Mouse (Mus musculus): ENCODE data around the gene Fmod. TPM values are rescaled to one million over a fixed set of nuclear protein-coding genes. Genes with fewer than 3 reads are reported as not detected.

The Fmod gene
- polyA plus RNA-seq, 1 experiment from 2014 or later: 3.3 TPM

- 86% methylated on average over 6 of the region's 6 CpGs for WGBS
Measured at GRCm38 (mm10) chr1:134047431-134047830, 10.4 kb downstream of the Fmod start.

DNA sequence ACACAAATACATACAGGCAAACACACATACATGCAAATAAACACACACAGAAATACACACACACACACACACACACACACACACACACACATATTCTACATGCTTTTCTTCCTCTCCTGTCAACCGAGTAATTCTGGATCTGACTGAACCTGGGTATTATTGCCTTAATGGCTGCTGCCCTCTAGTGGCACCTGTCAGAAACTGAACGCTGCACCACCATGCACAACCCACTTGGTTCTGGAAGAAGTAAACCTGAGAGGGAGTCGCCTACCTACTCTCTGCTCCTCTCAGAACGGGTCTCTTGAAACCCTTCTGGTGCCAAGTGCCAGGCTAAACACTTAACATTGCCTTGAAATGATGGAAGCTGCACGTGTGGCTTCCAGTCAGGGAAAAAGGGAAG, 11.7 kb downstream of the Fmod start:
- no peak overlapping the region for H3K27ac ChIP-seq (ENCODE audit: low read depth, low read length)
- peak; percentile 93 for DNase-seq (ENCODE audit: low spot score)
- no peak overlapping the region for H3K4me2 ChIP-seq (ENCODE audit: low read length)
- no peaks in the 10 kb centered on the region for H3K9me3 ChIP-seq (replicated peaks; ENCODE audit: control insufficient read depth, low read length)
- peak; percentile 73 for ATAC-seq
- H3K27me3 ChIP-seq (replicated peaks; ENCODE audit: control insufficient read depth, insufficient read depth, low read length): no peaks in the 10 kb centered on the region
- whole genome bisulfite sequencing: 5% methylated on average over 5 of the region's 5 CpGs
- no peaks in the 10 kb centered on the region for H3K4me1 ChIP-seq (ENCODE audit: control insufficient read depth, insufficient read depth, low read length)
- H3K9ac ChIP-seq (ENCODE audit: low read length): no peak overlapping the region
- H3K36me3 ChIP-seq (ENCODE audit: control insufficient read depth, insufficient read depth, low read length): no peaks in the 10 kb centered on the region
- no peak overlapping the region for H3K4me3 ChIP-seq (ENCODE audit: low read depth, low read length)

More at GRCm38 (mm10) chr1:134047431-134047830, 10.4 kb downstream of the Fmod start:
- no peak for DNase-seq (ENCODE audit: low spot score)
- Histone ChIP-seq H3K27me3 (replicated peaks; ENCODE audit: control insufficient read depth, insufficient read depth, low read length) (no peaks in the 10 kb centered on the region), H3K4me1 (ENCODE audit: control insufficient read depth, insufficient read depth, low read length) (no peaks in the 10 kb centered on the region), H3K9me3 (replicated peaks; ENCODE audit: control insufficient read depth, low read length) (no peaks in the 10 kb centered on the region), H3K4me2 (ENCODE audit: low read length) (no peak overlapping the region), H3K36me3 (ENCODE audit: control insufficient read depth, insufficient read depth, low read length) (no peaks in the 10 kb centered on the region), H3K9ac (ENCODE audit: low read length) (no peak overlapping the region), H3K4me3 (ENCODE audit: low read depth, low read length) (no peak overlapping the region), H3K27ac (ENCODE audit: low read depth, low read length) (no peak overlapping the region)
- ATAC-seq: no peak

DNA sequence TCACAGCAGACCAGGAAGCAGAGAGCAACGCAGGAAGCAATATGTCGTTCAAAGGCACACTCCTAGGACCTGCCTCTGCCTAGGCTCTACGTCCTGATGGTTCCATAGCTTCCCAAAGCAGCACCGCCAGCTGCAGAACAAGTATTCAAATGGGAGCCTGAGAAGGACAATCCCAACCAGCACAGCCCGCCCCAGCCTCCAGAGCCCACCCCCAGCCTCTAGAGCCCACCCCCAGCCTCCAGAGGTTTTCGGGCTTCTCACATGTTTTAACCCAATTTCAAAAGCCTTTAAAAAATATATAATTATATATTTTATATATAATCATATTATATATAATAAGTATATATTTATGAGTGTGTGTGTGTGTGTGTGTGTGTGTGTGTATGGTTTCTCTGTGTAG, 12.5 kb downstream of the Fmod start:
- 82% methylated on average over 6 of the region's 6 CpGs for WGBS
- Histone ChIP-seq H3K4me1 (ENCODE audit: control insufficient read depth, insufficient read depth, low read length) (no peaks in the 10 kb centered on the region), H3K4me2 (ENCODE audit: low read length) (no peak overlapping the region), H3K36me3 (ENCODE audit: control insufficient read depth, insufficient read depth, low read length) (no peaks in the 10 kb centered on the region), H3K9me3 (replicated peaks; ENCODE audit: control insufficient read depth, low read length) (no peaks in the 10 kb centered on the region), H3K27ac (ENCODE audit: low read depth, low read length) (no peak overlapping the region), H3K4me3 (ENCODE audit: low read depth, low read length) (no peak overlapping the region), H3K9ac (ENCODE audit: low read length) (no peak overlapping the region), H3K27me3 (replicated peaks; ENCODE audit: control insufficient read depth, insufficient read depth, low read length) (no peaks in the 10 kb centered on the region)
- DNase-seq (ENCODE audit: low spot score): no peak
- no peak for ATAC-seq

GRCm38 (mm10) chr1:134053207-134053606, 16.2 kb downstream of the Fmod start:
- H3K4me1 ChIP-seq (ENCODE audit: control insufficient read depth, insufficient read depth, low read length): peaks cover 2% of the 10 kb centered on the region
- ATAC-seq (peak; percentile 62), DNase-seq (ENCODE audit: low spot score) (peak; percentile 89)
- no peak overlapping the region for H3K9ac ChIP-seq (ENCODE audit: low read length)
- H3K27me3 ChIP-seq (replicated peaks; ENCODE audit: control insufficient read depth, insufficient read depth, low read length): no peaks in the 10 kb centered on the region
- no peak overlapping the region for H3K4me2 ChIP-seq (ENCODE audit: low read length)
- H3K4me3 ChIP-seq (ENCODE audit: low read depth, low read length): no peak overlapping the region
- H3K9me3 ChIP-seq (replicated peaks; ENCODE audit: control insufficient read depth, low read length): no peaks in the 10 kb centered on the region
- no peaks in the 10 kb centered on the region for H3K36me3 ChIP-seq (ENCODE audit: control insufficient read depth, insufficient read depth, low read length)
- no peak overlapping the region for H3K27ac ChIP-seq (ENCODE audit: low read depth, low read length)
- WGBS: 5% methylated on average over 6 of the region's 6 CpGs

- no peaks in the 10 kb centered on the region for H3K36me3 ChIP-seq (ENCODE audit: control insufficient read depth, insufficient read depth, low read length)
Measured at GRCm38 (mm10) chr1:134055058-134055457, 18.0 kb downstream of the Fmod start.

DNA sequence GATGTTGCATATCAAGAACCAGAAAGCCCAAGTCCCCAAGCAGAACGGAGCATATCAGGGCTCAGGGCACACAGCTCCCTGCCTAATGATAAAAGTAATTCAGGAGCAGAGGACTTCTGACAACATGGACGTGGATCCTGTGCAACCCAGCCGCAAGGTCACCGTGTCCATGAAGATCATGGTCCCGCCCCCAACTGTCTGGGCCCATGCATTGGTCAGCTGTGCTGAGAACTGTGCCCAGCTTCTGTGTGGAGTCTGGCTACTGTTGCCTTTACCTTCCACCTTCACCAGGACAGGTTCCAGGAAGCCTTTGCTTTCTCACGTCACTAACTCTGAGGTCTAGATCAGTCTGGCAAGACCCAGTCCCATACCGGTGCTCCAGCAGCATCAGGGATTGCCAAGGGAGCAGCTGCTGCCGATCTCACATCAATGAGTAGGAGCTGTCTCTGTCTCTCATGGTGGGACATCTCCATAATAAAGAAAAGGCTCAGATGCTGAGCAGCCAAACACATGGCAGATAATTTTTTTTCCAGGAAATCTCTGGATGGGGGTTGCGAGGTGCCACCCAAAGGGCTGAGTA, 18.7 kb downstream of the Fmod start:
- ATAC-seq (no peak), DNase-seq (ENCODE audit: low spot score) (no peak)
- no peak overlapping the region for H3K27ac ChIP-seq (ENCODE audit: low read depth, low read length)
- no peak overlapping the region for H3K4me3 ChIP-seq (ENCODE audit: low read depth, low read length)
- peaks cover 11% of the 10 kb centered on the region for H3K4me1 ChIP-seq (ENCODE audit: control insufficient read depth, insufficient read depth, low read length)
- H3K27me3 ChIP-seq (replicated peaks; ENCODE audit: control insufficient read depth, insufficient read depth, low read length): no peaks in the 10 kb centered on the region
- H3K36me3 ChIP-seq (ENCODE audit: control insufficient read depth, insufficient read depth, low read length): no peaks in the 10 kb centered on the region
- no peak overlapping the region for H3K9ac ChIP-seq (ENCODE audit: low read length)
- 82% methylated on average over 9 of the region's 9 CpGs for WGBS
- no peak overlapping the region for H3K4me2 ChIP-seq (ENCODE audit: low read length)
- H3K9me3 ChIP-seq (replicated peaks; ENCODE audit: control insufficient read depth, low read length): no peaks in the 10 kb centered on the region

More at GRCm38 (mm10) chr1:134055058-134055457, 18.0 kb downstream of the Fmod start:
- Histone ChIP-seq H3K9me3 (replicated peaks; ENCODE audit: control insufficient read depth, low read length) (no peaks in the 10 kb centered on the region), H3K4me2 (ENCODE audit: low read length) (no peak overlapping the region), H3K9ac (ENCODE audit: low read length) (no peak overlapping the region), H3K27me3 (replicated peaks; ENCODE audit: control insufficient read depth, insufficient read depth, low read length) (no peaks in the 10 kb centered on the region), H3K27ac (ENCODE audit: low read depth, low read length) (no peak overlapping the region), H3K4me3 (ENCODE audit: low read depth, low read length) (no peak overlapping the region), H3K4me1 (ENCODE audit: control insufficient read depth, insufficient read depth, low read length) (peaks cover 4% of the 10 kb centered on the region)
- no peak for ATAC-seq
- WGBS: 79% methylated on average over 9 of the region's 9 CpGs
- DNase-seq (ENCODE audit: low spot score): no peak

- no peak overlapping the region for H3K4me2 ChIP-seq (ENCODE audit: low read length)
Measured at GRCm38 (mm10) chr1:134056285-134056684, 19.2 kb downstream of the Fmod start.

GRCm38 (mm10) chr1:134057736-134058135, 20.7 kb downstream of the Fmod start:
- 86% methylated on average over 8 of the region's 8 CpGs for WGBS
- Histone ChIP-seq H3K9me3 (replicated peaks; ENCODE audit: control insufficient read depth, low read length) (no peaks in the 10 kb centered on the region), H3K4me2 (ENCODE audit: low read length) (no peak overlapping the region), H3K36me3 (ENCODE audit: control insufficient read depth, insufficient read depth, low read length) (no peaks in the 10 kb centered on the region), H3K4me3 (ENCODE audit: low read depth, low read length) (no peak overlapping the region), H3K27me3 (replicated peaks; ENCODE audit: control insufficient read depth, insufficient read depth, low read length) (no peaks in the 10 kb centered on the region), H3K9ac (ENCODE audit: low read length) (no peak overlapping the region), H3K27ac (ENCODE audit: low read depth, low read length) (no peak overlapping the region), H3K4me1 (ENCODE audit: control insufficient read depth, insufficient read depth, low read length) (peaks cover 25% of the 10 kb centered on the region)
- DNase-seq (ENCODE audit: low spot score): no peak
- ATAC-seq: no peak

More at GRCm38 (mm10) chr1:134056285-134056684, 19.2 kb downstream of the Fmod start:
- Histone ChIP-seq H3K36me3 (ENCODE audit: control insufficient read depth, insufficient read depth, low read length) (no peaks in the 10 kb centered on the region), H3K27me3 (replicated peaks; ENCODE audit: control insufficient read depth, insufficient read depth, low read length) (no peaks in the 10 kb centered on the region), H3K4me3 (ENCODE audit: low read depth, low read length) (no peak overlapping the region), H3K27ac (ENCODE audit: low read depth, low read length) (no peak overlapping the region), H3K9me3 (replicated peaks; ENCODE audit: control insufficient read depth, low read length) (no peaks in the 10 kb centered on the region), H3K9ac (ENCODE audit: low read length) (no peak overlapping the region), H3K4me1 (ENCODE audit: control insufficient read depth, insufficient read depth, low read length) (peaks cover 14% of the 10 kb centered on the region)
- no peak for DNase-seq (ENCODE audit: low spot score)
- WGBS: 80% methylated on average over 4 of the region's 4 CpGs
- ATAC-seq: no peak

GRCm38 (mm10) chr1:134058870-134059269, 21.8 kb downstream of the Fmod start:
- Histone ChIP-seq H3K9ac (ENCODE audit: low read length) (no peak overlapping the region), H3K4me2 (ENCODE audit: low read length) (no peak overlapping the region), H3K27me3 (replicated peaks; ENCODE audit: control insufficient read depth, insufficient read depth, low read length) (no peaks in the 10 kb centered on the region), H3K27ac (ENCODE audit: low read depth, low read length) (no peak overlapping the region), H3K4me1 (ENCODE audit: control insufficient read depth, insufficient read depth, low read length) (peaks cover 31% of the 10 kb centered on the region), H3K4me3 (ENCODE audit: low read depth, low read length) (no peak overlapping the region), H3K9me3 (replicated peaks; ENCODE audit: control insufficient read depth, low read length) (no peaks in the 10 kb centered on the region), H3K36me3 (ENCODE audit: control insufficient read depth, insufficient read depth, low read length) (no peaks in the 10 kb centered on the region)
- WGBS: 58% methylated on average over 6 of the region's 6 CpGs
- DNase-seq (ENCODE audit: low spot score) (no peak), ATAC-seq (no peak)
